Mouse (Mus musculus): ENCODE measurements around the gene Gm3604.
"Not testable (repeated sequence)": the region's sequence is repeated elsewhere in the genome, so short reads cannot be mapped to it uniquely, and the experiment has no call there.

Gm3604 gene

DNA sequence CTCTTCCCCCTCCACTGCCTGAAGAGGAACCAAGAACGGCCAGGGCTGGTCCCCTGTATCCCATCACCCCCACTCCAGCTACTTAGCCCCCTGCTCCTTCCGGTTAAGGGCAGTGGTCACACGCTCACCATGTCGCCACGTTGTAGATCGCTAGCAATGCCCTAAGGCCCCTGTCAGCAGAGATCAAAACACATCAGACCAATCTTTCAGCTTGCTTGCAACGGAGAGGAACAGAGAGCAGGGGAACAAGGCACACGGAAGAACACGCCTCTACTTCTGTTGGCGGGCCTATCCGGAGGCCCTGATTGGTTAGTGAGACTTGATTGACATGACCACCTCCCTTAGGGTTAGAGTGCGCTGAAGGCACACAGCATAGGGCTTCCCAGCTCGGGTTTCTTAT lies at the start of gene Gm3604:
Gm3604 (minus strand) TSS at position 226 of the 400 bp plus-strand sequence.
- peak; percentile 5 for DNase-seq (ENCODE audit: low spot score)

DNA sequence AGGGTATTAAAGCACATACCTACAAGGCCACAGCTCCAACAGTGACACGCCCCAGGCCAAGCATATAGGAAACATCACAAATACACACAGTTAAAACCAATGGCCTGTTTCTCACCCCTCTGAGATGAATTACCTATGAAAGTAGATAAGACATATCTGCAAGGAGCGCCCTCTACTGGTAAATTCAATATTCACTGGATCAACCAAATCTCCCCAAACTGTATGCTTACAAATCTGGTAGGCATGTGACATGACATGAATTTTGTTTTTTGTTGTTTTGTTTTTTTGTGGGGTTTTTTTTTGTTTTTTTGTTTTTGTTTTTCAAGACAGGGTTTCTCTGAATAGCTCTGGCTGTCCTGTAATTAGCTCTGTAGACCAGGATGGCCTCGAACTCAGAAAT lies 16.2 kb upstream of the Gm3604 start:
- not testable (repeated sequence) for DNase-seq (ENCODE audit: low spot score)

DNA sequence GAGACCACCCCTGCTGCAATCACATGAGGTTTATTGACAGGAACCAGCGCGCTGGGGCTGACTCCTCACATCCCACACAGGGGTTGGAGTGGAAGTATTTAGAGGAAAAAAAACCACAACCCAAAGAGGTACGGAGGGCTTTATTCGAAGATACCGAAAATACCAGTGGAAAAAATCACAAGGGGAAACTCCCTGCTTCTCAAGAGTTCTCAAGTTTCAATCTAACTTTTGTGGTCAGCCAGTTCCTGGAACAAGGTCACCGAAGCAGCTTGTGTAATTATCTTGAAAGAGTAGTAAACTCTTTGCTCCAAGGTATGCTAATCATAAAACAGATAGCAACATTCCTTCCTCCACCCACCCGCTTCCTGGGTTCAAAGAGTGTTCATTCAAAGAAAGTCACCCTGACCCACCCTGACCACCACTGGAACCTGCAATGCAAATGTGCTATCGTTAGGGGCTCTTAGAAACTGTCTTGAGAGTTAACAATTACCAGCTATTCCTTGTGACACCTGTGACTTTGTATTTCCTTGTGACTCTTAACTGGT lies 7.2 kb upstream of the Gm3604 start:
- not testable (repeated sequence) for DNase-seq (ENCODE audit: low spot score)

DNA sequence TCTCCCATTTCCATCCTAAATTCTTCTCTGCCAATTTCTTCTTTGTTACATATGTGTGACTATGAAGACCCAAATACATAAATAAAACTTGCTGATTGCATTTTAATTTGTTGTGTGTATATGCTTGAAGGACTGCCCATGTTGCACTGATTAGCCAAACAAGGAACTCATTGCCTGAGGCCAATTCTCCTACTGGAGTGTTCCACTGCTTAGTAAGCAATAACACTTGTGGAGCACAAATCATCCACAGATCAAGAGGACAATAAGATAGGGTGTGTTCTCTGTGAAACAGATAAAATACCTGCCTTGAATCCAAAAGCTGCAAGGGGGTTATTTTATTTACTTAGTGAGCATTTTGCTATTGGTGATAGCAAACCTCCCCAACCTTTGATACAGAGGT lies 51.2 kb downstream of the Gm3604 start:
- no peak for DNase-seq (ENCODE audit: low spot score)

DNA sequence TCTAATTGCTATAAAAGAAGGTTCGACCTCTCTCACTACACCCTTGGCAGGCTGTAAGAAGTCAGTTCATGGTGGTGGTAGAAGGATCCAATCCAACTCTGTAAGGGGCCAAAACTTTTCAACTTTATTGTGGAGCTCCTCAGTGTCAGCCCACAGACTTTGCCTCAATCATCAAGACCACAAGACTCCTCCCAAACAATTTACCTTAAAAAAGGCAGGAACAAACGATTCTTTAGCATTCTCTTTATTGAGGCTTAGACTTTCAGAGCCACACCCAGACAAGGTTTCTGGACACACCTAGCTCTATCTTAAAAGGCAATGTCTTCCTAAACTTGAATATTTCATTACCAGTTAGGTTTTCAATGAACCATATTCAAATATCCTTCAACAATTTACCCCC lies 51.6 kb downstream of the Gm3604 start:
- DNase-seq (ENCODE audit: low spot score): no peak
